Mouse (Mus musculus) limb, embryonic 14.5 days (tissue): ENCODE measurements at regions not wholly inside any gene's neighbourhood (a gene's known extent, or its start where the extent isn't known, plus 50 kb on each side); places are given as distances from the start of the nearest gene placed in this dataset.
"Not testable (repeated sequence)": the region's sequence is repeated elsewhere in the genome, so short reads cannot be mapped to it uniquely, and the experiment has no call there.

Experiments
- ATAC-seq: fragments of 200-750 bp; cut with Nextera tagmentation; 2 replicates; pipeline ENCODE4 v1.8.0; 2017; ENCODE audit warnings: low read depth, moderate number of reproducible peaks, moderate TSS enrichment; ENCODE audit not compliant: low FRiP score
- DNase-seq: peaks from one replicate; pipeline ENCODE4 v3.0.0-alpha.2; 2015; ENCODE audit warnings: low spot score
- H3K27ac ChIP-seq: fragments of 300-500 bp; sonication (generic); replicated peaks from 2 replicates; pipeline ENCODE4 v1.5.1; 2014; ENCODE audit warnings: low read depth, mild to moderate bottlenecking, low read length, moderate library complexity, mixed read lengths
- H3K27me3 ChIP-seq: fragments of 300-500 bp; sonication (generic); 2 replicates; pipeline ENCODE4 v1.6.1; 2014; ENCODE audit warnings: low read length, mixed read lengths; ENCODE audit not compliant: control insufficient read depth, insufficient read depth
- H3K36me3 ChIP-seq: fragments of 300-500 bp; sonication (generic); 2 replicates; pipeline ENCODE4 v1.6.1; 2014; ENCODE audit warnings: mild to moderate bottlenecking, low read length, moderate library complexity, mixed read lengths; ENCODE audit not compliant: control insufficient read depth, insufficient read depth
- H3K4me1 ChIP-seq: fragments of 300-500 bp; sonication (generic); 2 replicates; pipeline ENCODE4 v1.6.1; 2014; ENCODE audit warnings: antibody characterized with exemption, low read length, mixed read lengths; ENCODE audit not compliant: control insufficient read depth, insufficient read depth
- H3K4me2 ChIP-seq: fragments of 300-500 bp; sonication (generic); replicated peaks from 2 replicates; pipeline ENCODE4 v1.6.1; 2014; ENCODE audit warnings: low read depth, mild to moderate bottlenecking, low read length, moderate library complexity; ENCODE audit not compliant: severe bottlenecking
- H3K4me3 ChIP-seq: fragments of 300-500 bp; sonication (generic); replicated peaks from 2 replicates; pipeline ENCODE4 v1.5.1; 2014; ENCODE audit warnings: low read length
- H3K9ac ChIP-seq: fragments of 300-500 bp; sonication (generic); 2 replicates; pipeline ENCODE4 v1.6.1; 2014; ENCODE audit warnings: mild to moderate bottlenecking, low read depth, low read length, moderate library complexity; ENCODE audit not compliant: severe bottlenecking
- H3K9me3 ChIP-seq: fragments of 300-500 bp; sonication (generic); 2 replicates; pipeline ENCODE4 v1.6.1; 2016; ENCODE audit warnings: low read length; ENCODE audit not compliant: control insufficient read depth
- POLR2A ChIP-seq: fragments of 200-500 bp; IDR thresholded peaks from 2 replicates; pipeline ENCODE4 v1.8.0; 2012; ENCODE audit warnings: inconsistent platforms, mild to moderate bottlenecking, moderate library complexity, borderline replicate concordance; ENCODE audit not compliant: insufficient read depth, insufficient read length; ENCODE audit errors: extremely low read depth
- WGBS: fragments of 180-500 bp; shearing (Covaris S2); extraction: QIAGEN DNeasy Blood & Tissue Kit; methylation state at CpG from one replicate; pipeline ENCODE4 v1.1.7; 2014; 5-methylcytosine and 5-hydroxymethylcytosine counted together

GRCm38 (mm10) chr6:84310635-84311241, 283.0 kb downstream of the Cyp26b1 start:
- Histone ChIP-seq H3K4me2 (no peak overlapping the region), H3K27ac (no peak overlapping the region), H3K36me3 (no peaks in the 10 kb centered on the region), H3K27me3 (no peaks in the 10 kb centered on the region), H3K4me3 (no peak overlapping the region), H3K9ac (no peak overlapping the region), H3K9me3 (no peaks in the 10 kb centered on the region), H3K4me1 (peaks cover 20% of the 10 kb centered on the region)
- no peak for ATAC-seq
- DNase-seq = peak; percentile 38
- WGBS = 15% methylated on average over 9 of the region's 9 CpGs
- TF ChIP-seq POLR2A = no peak

DNA sequence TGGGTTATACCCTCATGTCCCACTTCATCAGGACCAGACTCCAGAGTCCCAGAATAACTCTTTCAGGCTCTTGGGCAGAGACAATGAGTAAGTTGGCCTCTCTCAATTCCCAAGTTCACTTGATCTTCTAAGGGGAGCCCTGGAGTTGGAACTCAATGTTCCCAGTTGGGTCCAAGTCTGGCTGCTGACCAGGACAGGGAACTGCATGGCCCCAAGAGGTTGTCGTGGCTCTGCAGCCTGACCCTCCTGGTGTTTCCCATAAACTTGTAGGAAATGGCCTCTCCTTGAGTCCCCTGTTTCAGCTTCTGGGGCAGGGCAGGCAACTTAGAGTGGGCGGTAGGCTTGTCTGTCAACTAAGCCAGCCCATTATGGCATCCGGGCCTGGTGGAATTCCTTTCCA, 286.2 kb downstream of the Cyp26b1 start:
- Histone ChIP-seq H3K27ac (no peak overlapping the region), H3K4me3 (no peak overlapping the region), H3K36me3 (no peaks in the 10 kb centered on the region), H3K4me2 (no peak overlapping the region), H3K27me3 (no peaks in the 10 kb centered on the region), H3K9ac (no peak overlapping the region), H3K4me1 (peaks cover 11% of the 10 kb centered on the region), H3K9me3 (no peaks in the 10 kb centered on the region)
- TF ChIP-seq POLR2A = no peak
- ATAC-seq = no peak
- 79% methylated on average over 3 of the region's 3 CpGs for WGBS
- no peak for DNase-seq

DNA sequence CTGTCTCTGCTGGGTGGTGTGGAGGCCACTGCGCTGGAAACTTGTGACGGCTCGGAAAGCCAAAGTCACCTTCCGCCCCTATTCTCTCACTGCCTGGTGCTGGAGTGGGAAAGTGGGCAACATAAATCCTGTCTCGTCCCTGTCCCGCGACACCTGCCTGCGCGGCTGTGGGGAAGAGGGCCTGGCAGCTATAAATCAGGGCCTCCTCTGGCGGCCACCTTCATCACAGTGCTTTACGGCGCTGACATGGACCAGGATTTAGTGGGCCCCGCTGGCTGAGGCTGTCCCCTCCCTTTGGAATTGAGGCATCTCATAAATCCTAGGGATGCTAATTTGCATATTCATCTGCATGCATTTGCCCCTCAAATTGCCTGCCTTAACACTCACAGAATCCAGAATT, 287.1 kb downstream of the Cyp26b1 start:
- ATAC-seq = no peak
- H3K27ac ChIP-seq = no peak overlapping the region
- peaks cover 11% of the 10 kb centered on the region for H3K4me1 ChIP-seq
- no peak overlapping the region for H3K4me2 ChIP-seq
- H3K36me3 ChIP-seq = no peaks in the 10 kb centered on the region
- no peak for DNase-seq
- WGBS = 32% methylated on average over 13 of the region's 13 CpGs
- no peak overlapping the region for H3K4me3 ChIP-seq
- no peak for TF ChIP-seq POLR2A
- H3K9me3 ChIP-seq = no peaks in the 10 kb centered on the region
- no peaks in the 10 kb centered on the region for H3K27me3 ChIP-seq
- no peak overlapping the region for H3K9ac ChIP-seq

- Histone ChIP-seq H3K27me3 (no peaks in the 10 kb centered on the region), H3K27ac (no peak overlapping the region), H3K36me3 (no peaks in the 10 kb centered on the region), H3K9me3 (no peaks in the 10 kb centered on the region), H3K4me1 (no peaks in the 10 kb centered on the region), H3K4me3 (no peak overlapping the region), H3K9ac (no peak overlapping the region), H3K4me2 (no peak overlapping the region)
- ATAC-seq (no peak), DNase-seq (no peak)
- WGBS = 87% methylated on average over 3 of the region's 3 CpGs
- TF ChIP-seq POLR2A = no peak
Measured at GRCm38 (mm10) chr6:84305093-84305492, 288.6 kb downstream of the Cyp26b1 start.

GRCm38 (mm10) chr6:84302916-84303315, 290.8 kb downstream of the Cyp26b1 start:
- not testable (repeated sequence) for DNase-seq, H3K27ac ChIP-seq, H3K27me3 ChIP-seq, H3K9me3 ChIP-seq, ATAC-seq, H3K36me3 ChIP-seq, H3K4me1 ChIP-seq, H3K9ac ChIP-seq, H3K4me3 ChIP-seq, H3K4me2 ChIP-seq
- 69% methylated on average over 3 of the region's 3 CpGs for WGBS

DNA sequence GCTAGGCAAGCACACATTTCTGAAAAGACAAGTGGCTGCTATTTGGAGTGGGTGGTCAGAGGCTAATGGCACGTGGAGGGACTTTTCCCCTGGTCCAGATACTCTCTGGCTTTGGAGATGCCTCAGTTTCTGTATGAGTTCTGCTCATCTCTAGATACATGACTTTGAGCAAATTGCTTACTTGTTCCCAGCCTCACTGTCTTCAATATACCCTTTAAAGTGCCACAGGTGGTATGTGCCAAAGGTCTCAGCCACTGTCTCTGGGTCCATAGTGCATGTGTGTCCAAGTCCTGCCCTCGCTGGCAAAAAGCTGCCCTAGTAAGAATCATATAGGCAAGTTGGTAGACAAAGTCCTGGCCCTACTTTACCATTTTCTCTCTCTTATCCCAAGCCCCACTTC, 291.5 kb downstream of the Dysf start:
- Histone ChIP-seq H3K27me3 (no peaks in the 10 kb centered on the region), H3K4me1 (no peaks in the 10 kb centered on the region), H3K27ac (no peak overlapping the region), H3K36me3 (no peaks in the 10 kb centered on the region), H3K4me2 (no peak overlapping the region), H3K9ac (no peak overlapping the region), H3K9me3 (no peaks in the 10 kb centered on the region), H3K4me3 (no peak overlapping the region)
- no peak for DNase-seq
- TF ChIP-seq POLR2A = no peak
- 84% methylated on average over 2 of the region's 2 CpGs for WGBS
- ATAC-seq = no peak
